Mouse (Mus musculus) frontal cortex, postnatal 14 days (tissue): Measurements from ENCODE around the gene Fbxo4.

Experiments used
- DNase-seq, 2 experiments: peaks; one replicate each; pipeline ENCODE4 v3.0.0; 2022; ENCODE audit warnings: low spot score in 2 of 2

The Fbxo4 gene

DNA sequence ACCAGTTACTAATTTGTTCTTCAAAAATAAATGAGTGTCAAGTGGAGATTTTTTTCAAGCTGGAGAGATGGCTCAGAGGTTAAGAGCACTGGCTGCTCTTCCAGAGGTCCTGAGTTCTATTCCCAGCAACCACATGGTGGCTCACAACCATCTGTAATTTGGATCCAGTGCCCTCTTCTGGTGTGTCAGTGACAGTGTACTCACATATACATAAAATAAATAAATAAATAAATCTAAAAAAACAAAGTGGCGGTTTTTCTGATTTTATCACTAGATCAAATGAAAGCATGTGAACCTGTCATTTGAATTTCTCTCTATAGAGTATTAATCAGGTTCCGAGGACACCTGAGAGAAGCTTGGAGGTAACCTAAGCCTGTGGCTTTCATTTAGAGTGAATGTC, 1.1 kb downstream of the Fbxo4 start:
- DNase-seq = no peak

DNA sequence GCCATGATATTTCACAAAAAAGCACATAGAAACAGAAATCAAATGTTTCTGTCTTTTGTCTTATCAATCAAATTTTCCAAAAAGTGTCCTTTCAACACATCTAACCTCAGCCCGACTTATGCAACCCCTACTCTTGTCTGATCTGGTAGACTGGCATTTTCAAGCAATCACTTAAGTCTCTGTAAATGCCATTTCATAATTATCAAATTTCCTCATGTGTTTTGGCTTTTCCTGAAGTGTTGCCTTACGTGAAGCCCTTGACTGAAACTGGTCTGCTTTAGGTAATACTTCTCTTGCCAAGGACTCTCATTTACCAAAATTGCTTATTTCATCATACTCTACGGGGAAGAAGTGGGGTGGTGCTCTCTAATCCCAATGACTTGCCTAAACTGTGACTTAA, 6.1 kb downstream of the Fbxo4 start:
- no peak for DNase-seq

DNA sequence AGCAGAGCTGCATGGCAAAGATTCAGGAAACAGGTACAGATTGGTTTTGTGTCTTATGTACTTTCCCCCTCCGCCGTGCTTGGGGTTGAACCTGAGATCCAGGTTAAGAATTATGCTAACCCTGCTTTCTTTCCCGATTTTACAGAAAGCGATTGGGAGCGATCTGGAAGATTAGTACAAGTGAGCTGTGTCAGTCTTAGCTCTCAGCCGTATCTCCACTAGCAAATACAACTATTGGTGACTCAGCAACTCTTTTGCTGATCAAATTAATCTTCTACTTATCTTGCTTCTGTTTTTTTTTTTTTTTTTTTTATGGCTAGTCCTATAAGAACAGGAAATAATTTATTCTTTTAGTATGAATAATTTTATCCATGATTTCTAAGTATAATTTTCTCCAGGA, 9.2 kb downstream of the Fbxo4 start:
- DNase-seq = no peak

DNA sequence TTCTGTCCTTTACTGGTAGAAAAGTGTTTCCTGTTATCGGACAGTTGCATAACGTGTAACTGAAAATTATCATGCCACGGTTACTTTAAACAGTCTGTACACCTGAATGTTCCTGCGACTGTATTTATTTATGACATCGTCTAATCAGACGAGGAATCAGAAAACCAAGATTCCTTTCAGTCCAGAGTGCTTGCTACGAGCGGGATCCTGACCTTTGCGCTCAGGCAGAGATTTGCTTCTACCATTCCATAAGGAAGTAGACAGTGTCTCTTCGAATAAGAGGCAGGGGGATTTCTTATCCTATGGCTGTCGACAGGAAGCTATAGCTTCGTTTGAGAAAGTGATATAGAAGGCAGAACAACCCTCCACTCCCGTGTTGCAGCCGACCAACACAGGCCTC, 9.6 kb downstream of the Fbxo4 start:
- no peak for DNase-seq

DNA sequence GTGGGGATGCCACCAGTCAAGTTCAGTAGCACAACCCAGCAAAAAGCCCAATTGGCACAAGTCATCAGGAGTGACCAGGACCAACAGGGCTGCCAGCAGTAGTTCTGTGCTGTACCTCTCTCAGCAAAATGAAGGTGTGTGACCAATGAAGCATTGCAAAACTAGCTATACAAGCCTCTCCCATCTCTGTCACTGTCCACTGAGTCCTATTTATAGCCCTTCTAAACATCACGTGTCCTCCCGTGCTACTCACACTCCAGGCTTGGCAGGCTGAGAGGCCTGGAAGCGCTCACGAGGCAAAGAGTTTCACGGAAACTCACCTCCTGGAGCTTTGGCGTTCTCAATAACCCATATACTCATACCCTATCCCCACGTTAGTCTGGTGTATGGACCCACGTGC, 17.1 kb downstream of the Fbxo4 start:
- no peak for DNase-seq

DNA sequence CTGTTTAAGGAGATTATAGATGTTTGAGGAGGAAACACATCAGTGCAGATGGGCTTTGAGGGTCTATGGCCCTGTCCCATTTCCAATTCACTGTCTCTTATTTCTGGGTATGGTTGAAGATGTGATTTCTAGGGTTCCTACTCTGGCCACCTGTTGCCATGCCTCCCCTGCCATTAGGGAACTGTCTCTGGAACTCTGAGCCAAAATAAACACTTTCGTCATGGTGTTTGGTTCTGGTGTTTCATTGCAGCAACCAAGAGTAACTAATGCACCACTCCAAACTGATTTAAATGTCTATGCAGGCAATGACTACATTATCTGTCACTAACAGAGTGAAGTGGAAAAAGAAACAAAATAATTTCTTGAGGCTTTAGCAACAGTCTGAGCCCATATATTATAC, 19.3 kb downstream of the Fbxo4 start:
- DNase-seq = no peak

DNA sequence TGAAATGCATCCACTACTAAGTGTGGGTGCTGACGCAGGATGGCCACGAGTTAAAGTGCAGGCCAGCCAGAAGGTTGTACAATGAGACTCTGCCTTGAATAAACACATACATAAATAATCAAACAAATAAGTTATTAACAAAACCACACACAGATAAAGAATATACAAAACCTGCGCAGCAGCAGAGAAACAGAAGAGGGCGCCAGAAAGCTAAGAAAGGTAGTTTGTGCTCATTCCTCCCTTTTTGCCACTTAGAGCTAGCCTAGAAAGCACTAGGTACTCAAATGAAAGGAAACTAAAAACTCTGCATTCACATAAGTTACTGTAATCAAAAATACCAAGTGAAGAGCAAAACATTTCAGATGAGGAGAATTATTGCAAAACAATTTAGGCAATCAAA, 21.4 kb downstream of the Fbxo4 start:
- DNase-seq = peak in 1 of 2 experiments; percentile 49

DNA sequence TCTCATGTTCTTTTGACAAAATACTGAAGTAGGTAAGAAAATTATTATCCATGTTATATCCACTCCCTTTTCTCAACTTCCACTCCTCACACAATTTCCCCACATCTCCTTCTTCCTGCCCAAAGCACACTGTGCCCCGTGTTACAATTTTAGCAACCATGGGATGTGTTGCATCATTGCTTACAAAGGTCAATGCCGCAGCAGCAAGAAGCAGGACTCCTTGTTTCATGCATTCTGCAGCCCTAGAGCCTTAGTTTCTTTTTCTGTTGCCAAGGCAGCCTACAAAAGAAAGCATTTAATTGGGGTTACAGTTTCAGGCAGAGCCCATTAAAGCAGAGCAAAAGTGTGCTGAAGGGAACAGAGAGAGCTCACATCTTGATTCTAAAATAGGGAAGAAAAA, 24.4 kb downstream of the Fbxo4 start:
- no peak for DNase-seq

DNA sequence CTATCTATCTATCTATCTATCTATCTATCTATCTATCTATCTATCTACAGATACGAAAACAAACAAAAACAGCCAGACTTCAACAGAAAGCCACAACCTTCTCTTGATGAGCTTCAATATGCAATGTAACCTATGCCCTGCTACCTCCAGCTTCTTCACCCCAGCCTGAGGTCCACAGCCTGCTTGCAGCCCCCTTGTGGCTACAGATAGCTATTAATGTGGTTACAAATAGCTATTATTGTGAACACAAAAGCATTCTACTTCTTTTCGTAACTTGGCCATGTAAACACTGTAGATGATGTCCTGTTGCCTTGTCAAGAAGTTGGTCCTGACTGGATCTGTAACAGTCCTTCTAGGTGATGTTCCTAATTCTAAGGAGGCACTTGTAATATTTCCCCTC, 41.2 kb downstream of the Fbxo4 start:
- DNase-seq = no peak

DNA sequence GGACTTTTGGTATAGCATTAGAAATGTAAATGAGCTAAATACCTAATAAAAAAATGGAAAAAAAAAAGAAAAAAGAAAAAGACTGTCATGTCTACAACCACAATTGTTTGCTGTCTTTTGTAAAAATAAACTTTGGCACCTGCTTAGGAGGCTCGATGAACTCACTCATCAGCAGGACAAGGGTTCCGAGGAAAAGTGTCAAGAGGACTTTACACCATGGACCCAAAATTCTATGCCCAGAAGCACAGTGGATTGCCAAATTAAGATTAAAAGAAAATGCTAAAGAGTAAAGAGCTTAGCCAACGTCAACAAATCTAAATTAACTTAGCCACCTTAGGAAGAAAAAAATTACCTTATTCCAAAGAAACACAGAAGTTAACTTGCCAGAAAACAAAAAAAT, 43.3 kb downstream of the Fbxo4 start:
- DNase-seq = no peak

DNA sequence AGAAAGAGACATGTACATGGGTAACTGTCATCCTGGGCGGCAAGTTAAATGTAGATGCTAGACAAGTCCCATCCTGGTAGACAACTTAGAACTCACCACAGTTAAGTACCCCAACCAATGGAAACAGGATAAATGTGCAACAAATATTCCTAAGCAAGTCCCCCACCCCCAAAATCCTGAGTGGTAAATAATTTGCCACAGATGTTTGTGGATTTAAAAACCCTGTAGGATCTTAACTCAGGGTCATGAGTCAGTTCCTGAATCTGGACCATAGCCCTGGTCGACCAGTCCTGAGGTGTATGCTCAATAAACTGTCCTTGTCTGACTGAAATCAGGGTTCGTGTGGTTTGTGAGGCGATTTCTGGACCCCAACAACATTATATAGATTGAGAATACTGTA, 45.9 kb downstream of the Fbxo4 start:
- DNase-seq = no peak

DNA sequence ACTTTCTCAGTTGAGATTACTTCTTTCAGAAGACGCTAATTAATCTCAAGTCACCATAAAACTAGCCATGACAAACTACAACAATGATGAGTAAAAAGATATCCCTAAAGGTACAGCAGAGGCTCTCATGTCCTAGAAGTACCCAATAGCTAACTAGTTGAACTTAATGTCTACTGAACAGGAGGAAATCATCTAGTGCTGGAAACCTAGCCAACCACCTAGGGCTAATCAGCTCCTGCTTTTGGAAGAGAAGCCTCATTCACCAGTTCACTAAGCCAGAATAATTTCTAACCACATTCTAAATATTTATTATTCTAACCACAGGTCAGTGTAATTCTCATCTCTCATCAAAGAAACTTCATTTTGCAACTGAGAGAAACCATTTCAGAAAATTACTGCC, 47.4 kb downstream of the Fbxo4 start:
- no peak for DNase-seq
